Mouse (Mus musculus) liver, embryonic 11.5 days (tissue): ENCODE results near the gene Mbd3. TPM values are rescaled to one million over a fixed set of nuclear protein-coding genes. Genes with fewer than 3 reads are reported as not detected.

ENCODE experiments used
- ATAC-seq: fragments of 200-750 bp; cut with Nextera tagmentation; replicated peaks from 2 replicates; pipeline ENCODE4 v1.8.0; 2017; ENCODE audit warnings: moderate number of reproducible peaks, mild to moderate bottlenecking, moderate TSS enrichment, moderate library complexity; ENCODE audit not compliant: low FRiP score
- DNase-seq: peaks from one replicate; pipeline ENCODE4 v3.0.0-alpha.2; 2017; ENCODE audit warnings: low spot score
- H3K27ac ChIP-seq: fragments of 300-500 bp; sonication (generic); 2 replicates; pipeline ENCODE4 v1.5.1; 2014; ENCODE audit warnings: mild to moderate bottlenecking, low read depth, low read length, control low read depth
- H3K27me3 ChIP-seq: fragments of 300-500 bp; sonication (generic); replicated peaks from 2 replicates; pipeline ENCODE4 v1.6.1; 2014; ENCODE audit warnings: low read length, mixed read lengths; ENCODE audit not compliant: control insufficient read depth, insufficient read depth
- H3K36me3 ChIP-seq: fragments of 300-500 bp; sonication (generic); 2 replicates; pipeline ENCODE4 v1.6.1; 2014; ENCODE audit warnings: mild to moderate bottlenecking, low read length, moderate library complexity, mixed read lengths; ENCODE audit not compliant: control insufficient read depth, insufficient read depth
- H3K4me1 ChIP-seq: fragments of 300-500 bp; sonication (generic); replicated peaks from 2 replicates; pipeline ENCODE4 v1.6.1; 2014; ENCODE audit warnings: low read length, mixed read lengths; ENCODE audit not compliant: control insufficient read depth, insufficient read depth
- H3K4me2 ChIP-seq: fragments of 300-500 bp; sonication (generic); 2 replicates; pipeline ENCODE4 v1.6.1; 2014; ENCODE audit warnings: mild to moderate bottlenecking, control low read depth, moderate library complexity
- H3K4me3 ChIP-seq: fragments of 300-500 bp; sonication (generic); 2 replicates; pipeline ENCODE4 v1.5.1; 2014; ENCODE audit warnings: low read depth, low read length, control low read depth
- H3K9ac ChIP-seq: fragments of 300-500 bp; sonication (generic); 2 replicates; pipeline ENCODE4 v1.6.1; 2014; ENCODE audit warnings: low read depth, low read length, control low read depth
- H3K9me3 ChIP-seq: fragments of 300-500 bp; sonication (generic); 2 replicates; pipeline ENCODE4 v1.6.1; 2016; ENCODE audit warnings: low read length, inconsistent platforms, mixed read lengths; ENCODE audit not compliant: control insufficient read depth
- WGBS: fragments of 180-500 bp; shearing (Covaris S2); extraction: QIAGEN DNeasy Blood & Tissue Kit; methylation state at CpG from one replicate; pipeline ENCODE4 v1.1.7; 2014; 5-methylcytosine and 5-hydroxymethylcytosine counted together
- polyA plus RNA-seq: library from polyadenylated mRNA; unstranded; fragments of >200 nt; fragmentation: Nextera tagmentation; extraction: Ambion mirVana; gene quantifications from 2 replicates; pipeline ENCODE4 v1.2.1, GENCODE M21; 2014

The Mbd3 gene
- polyA plus RNA-seq, 1 experiment from 2014 or later = 175 TPM

DNA sequence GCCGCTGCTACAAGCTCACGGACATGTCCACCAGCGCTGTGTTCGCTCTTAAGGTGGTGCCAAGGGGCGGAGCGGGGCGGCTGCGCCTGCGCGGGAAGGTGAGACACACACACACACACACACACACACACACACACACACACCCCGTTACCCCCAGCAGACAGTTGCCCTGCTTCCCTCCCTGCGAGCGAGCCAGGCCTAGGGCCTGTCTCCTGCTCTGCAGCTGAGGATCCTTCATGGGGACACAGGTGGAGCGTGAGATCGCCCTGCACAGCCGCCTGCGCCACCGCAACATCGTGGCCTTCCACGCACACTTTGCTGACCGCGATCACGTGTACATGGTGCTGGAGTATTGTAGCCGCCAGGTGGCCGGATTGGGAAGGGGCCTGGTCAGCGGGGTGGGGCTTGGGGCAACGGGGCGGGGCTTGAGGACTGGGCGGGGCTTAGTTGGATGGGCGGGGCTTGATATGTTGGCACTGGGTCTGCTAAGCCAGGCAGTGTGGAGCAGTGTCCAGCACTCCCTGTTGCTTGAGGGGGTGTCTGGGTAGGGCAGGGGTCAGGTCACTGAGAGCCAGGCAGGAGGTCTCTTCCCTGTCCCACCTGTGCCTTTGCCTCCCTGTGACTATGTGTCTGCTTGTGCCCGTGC is 41.2 kb downstream of the Mbd3 start:
- Histone ChIP-seq H3K4me2 (peak overlapping the region; percentile 42), H3K27me3 (peaks cover 75% of the 10 kb centered on the region), H3K4me1 (peaks cover 5% of the 10 kb centered on the region), H3K9ac (no peak overlapping the region), H3K36me3 (no peaks in the 10 kb centered on the region), H3K4me3 (0 out of 2 replicates have a peak overlapping the region, but pooled peaks have one; percentile 8), H3K9me3 (no peaks in the 10 kb centered on the region), H3K27ac (no peak overlapping the region)
- 9% methylated on average over 31 of the region's 31 CpGs for WGBS
- DNase-seq (no peak), ATAC-seq (no peak; the same call in 1 of the 2 replicates)

DNA sequence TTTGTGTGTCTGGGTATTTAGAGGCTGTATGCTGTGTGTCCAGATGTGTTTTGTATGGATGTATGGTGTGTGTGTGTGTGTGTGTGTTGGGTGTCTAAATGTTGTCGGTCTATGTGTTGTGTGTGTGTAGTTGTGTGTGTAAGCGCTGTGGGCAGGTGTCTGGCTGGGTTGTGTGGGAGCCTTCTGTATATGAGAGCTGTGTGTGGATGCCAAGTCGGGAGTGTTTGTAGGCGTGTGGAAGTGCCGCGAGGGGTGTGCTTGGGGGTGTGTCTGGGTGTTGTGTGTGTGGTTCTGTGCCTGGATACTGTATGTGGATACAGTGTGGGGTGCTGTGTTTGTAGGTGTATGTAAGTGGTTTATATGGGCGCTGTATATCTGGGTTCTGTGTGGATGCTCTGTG is 42.0 kb downstream of the Mbd3 start:
- Histone ChIP-seq H3K4me1 (peaks cover 13% of the 10 kb centered on the region), H3K36me3 (no peaks in the 10 kb centered on the region), H3K9ac (no peak overlapping the region), H3K27ac (no peak overlapping the region), H3K4me3 (no peak overlapping the region), H3K9me3 (no peaks in the 10 kb centered on the region), H3K27me3 (peaks cover 77% of the 10 kb centered on the region), H3K4me2 (peak overlapping the region; percentile 42)
- DNase-seq (no peak), ATAC-seq (no peak)
- WGBS = 29% methylated on average over 7 of the region's 7 CpGs

- H3K9ac ChIP-seq = no peak overlapping the region
- no peaks in the 10 kb centered on the region for H3K36me3 ChIP-seq
- peak overlapping the region; percentile 30 for H3K4me3 ChIP-seq
- ATAC-seq (no peak), DNase-seq (no peak)
- no peaks in the 10 kb centered on the region for H3K9me3 ChIP-seq
- H3K4me1 ChIP-seq = peaks cover 19% of the 10 kb centered on the region
- WGBS = 3% methylated on average over 34 of the region's 34 CpGs
- peak overlapping the region; percentile 53 for H3K4me2 ChIP-seq
- peaks cover 83% of the 10 kb centered on the region for H3K27me3 ChIP-seq
- no peak overlapping the region for H3K27ac ChIP-seq
Measured at GRCm38 (mm10) chr10:80356737-80357136, 42.6 kb downstream of the Mbd3 start.

- 3% methylated on average over 53 of the region's 53 CpGs for WGBS
- H3K27ac ChIP-seq = no peak within 1 kb of the TSS
- ATAC-seq (no peak), DNase-seq (no peak)
- peak within 1 kb of the TSS; percentile 53 for H3K4me2 ChIP-seq
- no peaks in the 10 kb centered on the region for H3K36me3 ChIP-seq
- H3K9me3 ChIP-seq = no peaks in the 10 kb centered on the region
- peaks cover 20% of the 10 kb centered on the region for H3K4me1 ChIP-seq
- H3K4me3 ChIP-seq = peak within 1 kb of the TSS; percentile 30
- H3K27me3 ChIP-seq = peaks cover 89% of the 10 kb centered on the region
- H3K9ac ChIP-seq = no peak within 1 kb of the TSS
Measured at GRCm38 (mm10) chr10:80356001-80356682, 43.2 kb downstream of the Mbd3 start, which contains the start of gene Plk5. TSS of gene Plk5 (plus strand) at chr10:80356459.

- WGBS = 13% methylated on average over 9 of the region's 9 CpGs
- Histone ChIP-seq H3K27me3 (peaks cover 96% of the 10 kb centered on the region), H3K4me3 (no peak overlapping the region), H3K36me3 (no peaks in the 10 kb centered on the region), H3K27ac (no peak overlapping the region), H3K4me1 (peaks cover 21% of the 10 kb centered on the region), H3K9ac (no peak overlapping the region), H3K9me3 (no peaks in the 10 kb centered on the region), H3K4me2 (no peak overlapping the region)
- ATAC-seq = no peak
- DNase-seq = no peak
Measured at GRCm38 (mm10) chr10:80355431-80355830, 43.9 kb downstream of the Mbd3 start.

DNA sequence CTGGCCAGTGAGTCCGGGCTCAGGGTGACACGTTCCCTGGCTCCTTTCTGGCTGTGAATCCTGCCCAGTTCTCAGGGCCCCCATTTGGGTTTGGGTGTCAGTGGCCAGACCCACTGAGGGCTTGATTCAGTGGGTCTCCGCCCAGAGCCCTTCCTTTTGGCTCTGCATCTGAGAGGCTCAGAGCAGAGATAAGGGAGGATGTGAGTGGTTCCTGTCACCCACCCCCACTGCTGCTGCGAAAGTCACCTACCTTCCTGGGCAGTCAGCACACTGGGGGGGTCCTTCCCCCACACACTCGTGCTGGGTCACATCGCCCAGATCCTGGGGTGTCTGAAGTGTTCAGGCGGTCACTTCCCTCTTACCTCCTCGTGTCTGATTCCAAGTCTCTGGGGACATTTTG is 46.6 kb downstream of the Mbd3 start:
- no peak overlapping the region for H3K9ac ChIP-seq
- H3K27ac ChIP-seq = no peak overlapping the region
- H3K4me3 ChIP-seq = no peak overlapping the region
- ATAC-seq (no peak), DNase-seq (no peak)
- H3K4me2 ChIP-seq = no peak overlapping the region
- peaks cover 27% of the 10 kb centered on the region for H3K4me1 ChIP-seq
- no peaks in the 10 kb centered on the region for H3K9me3 ChIP-seq
- no peaks in the 10 kb centered on the region for H3K36me3 ChIP-seq
- WGBS = 44% methylated on average over 8 of the region's 8 CpGs
- H3K27me3 ChIP-seq = peaks cover 95% of the 10 kb centered on the region

- Histone ChIP-seq H3K4me1 (peaks cover 33% of the 10 kb centered on the region), H3K4me2 (no peak overlapping the region)
Measured at GRCm38 (mm10) chr10:80351896-80352295, 47.5 kb downstream of the Mbd3 start.

DNA sequence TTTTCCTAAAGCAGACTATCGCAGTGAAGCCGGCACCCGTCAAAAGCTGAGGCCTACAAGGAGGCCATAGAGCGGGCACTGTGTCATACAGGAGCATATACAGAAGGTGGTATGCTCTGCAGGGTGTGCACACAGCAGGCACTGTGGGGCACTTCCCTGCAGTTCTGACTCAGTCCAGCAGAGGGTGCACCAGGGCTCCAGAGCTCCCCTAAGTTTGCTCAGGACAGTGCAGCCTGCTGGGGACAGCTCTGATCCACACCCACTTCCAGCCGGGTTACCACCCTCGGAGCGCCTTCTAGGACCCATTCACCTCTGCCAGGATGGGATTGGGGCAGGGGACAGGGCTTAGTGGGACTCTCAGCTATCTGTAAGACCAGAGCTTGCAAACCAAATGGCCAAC is 49.1 kb downstream of the Mbd3 start:
- no peaks in the 10 kb centered on the region for H3K9me3 ChIP-seq
- peaks cover 32% of the 10 kb centered on the region for H3K4me1 ChIP-seq
- H3K4me2 ChIP-seq = no peak overlapping the region; the same call in 1 of the 2 replicates
- no peak overlapping the region for H3K4me3 ChIP-seq
- 2% methylated on average over 7 of the region's 7 CpGs for WGBS
- peak; percentile 87 for DNase-seq
- H3K27ac ChIP-seq = no peak overlapping the region
- peaks cover 87% of the 10 kb centered on the region for H3K27me3 ChIP-seq
- peak; percentile 80 for ATAC-seq
- no peaks in the 10 kb centered on the region for H3K36me3 ChIP-seq
- no peak overlapping the region for H3K9ac ChIP-seq

More at GRCm38 (mm10) chr10:80351896-80352295, 47.5 kb downstream of the Mbd3 start:
- peaks cover 95% of the 10 kb centered on the region for H3K27me3 ChIP-seq
- no peaks in the 10 kb centered on the region for H3K9me3 ChIP-seq
- no peak overlapping the region for H3K4me3 ChIP-seq
- DNase-seq = no peak
- no peaks in the 10 kb centered on the region for H3K36me3 ChIP-seq
- 25% methylated on average over 11 of the region's 11 CpGs for WGBS
- H3K9ac ChIP-seq = no peak overlapping the region
- ATAC-seq = no peak
- H3K27ac ChIP-seq = no peak overlapping the region

DNA sequence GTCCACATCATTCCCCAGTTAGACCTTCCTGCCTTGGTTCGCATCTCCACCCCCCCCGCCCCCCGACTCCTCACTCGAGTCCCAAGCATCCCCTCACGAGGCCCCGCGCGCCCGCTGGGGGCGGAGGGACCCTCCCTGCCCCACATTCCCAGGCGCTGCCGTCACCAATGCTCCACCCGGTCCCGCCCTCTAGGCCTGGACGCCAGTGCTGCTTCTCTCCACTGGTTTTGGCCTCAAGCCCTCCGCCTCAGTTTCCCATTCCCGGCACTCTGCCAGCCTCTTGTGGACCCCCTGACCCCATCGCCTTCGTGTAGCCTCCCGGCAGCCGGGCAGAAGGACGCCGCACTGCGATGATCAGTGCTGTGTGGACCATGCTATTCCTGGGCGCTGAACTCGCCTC is 50.4 kb downstream of the Mbd3 start:
- no peak for DNase-seq
- Histone ChIP-seq H3K4me3 (no peak overlapping the region; the same call in 1 of the 2 replicates), H3K9ac (no peak overlapping the region), H3K4me2 (peak overlapping the region; percentile 85), H3K4me1 (peaks cover 45% of the 10 kb centered on the region), H3K9me3 (no peaks in the 10 kb centered on the region), H3K27me3 (peaks cover 86% of the 10 kb centered on the region), H3K36me3 (no peaks in the 10 kb centered on the region), H3K27ac (no peak overlapping the region)
- WGBS = 21% methylated on average over 26 of the region's 26 CpGs
- ATAC-seq = no peak
